Mouse (Mus musculus) v-Abl transformed pro-B cells (cell line): Measurements from ENCODE around the gene Slc17a9.

Experiments used
- in situ Hi-C, 2 experiments: fragments of 400-800 bp; cut with MboI; formaldehyde crosslinking; loops; one replicate each; pipeline ENCODE4 v1.15.1; 2025; ENCODE audit not compliant: unreplicated experiment in 2 of 2

The Slc17a9 gene

DNA sequence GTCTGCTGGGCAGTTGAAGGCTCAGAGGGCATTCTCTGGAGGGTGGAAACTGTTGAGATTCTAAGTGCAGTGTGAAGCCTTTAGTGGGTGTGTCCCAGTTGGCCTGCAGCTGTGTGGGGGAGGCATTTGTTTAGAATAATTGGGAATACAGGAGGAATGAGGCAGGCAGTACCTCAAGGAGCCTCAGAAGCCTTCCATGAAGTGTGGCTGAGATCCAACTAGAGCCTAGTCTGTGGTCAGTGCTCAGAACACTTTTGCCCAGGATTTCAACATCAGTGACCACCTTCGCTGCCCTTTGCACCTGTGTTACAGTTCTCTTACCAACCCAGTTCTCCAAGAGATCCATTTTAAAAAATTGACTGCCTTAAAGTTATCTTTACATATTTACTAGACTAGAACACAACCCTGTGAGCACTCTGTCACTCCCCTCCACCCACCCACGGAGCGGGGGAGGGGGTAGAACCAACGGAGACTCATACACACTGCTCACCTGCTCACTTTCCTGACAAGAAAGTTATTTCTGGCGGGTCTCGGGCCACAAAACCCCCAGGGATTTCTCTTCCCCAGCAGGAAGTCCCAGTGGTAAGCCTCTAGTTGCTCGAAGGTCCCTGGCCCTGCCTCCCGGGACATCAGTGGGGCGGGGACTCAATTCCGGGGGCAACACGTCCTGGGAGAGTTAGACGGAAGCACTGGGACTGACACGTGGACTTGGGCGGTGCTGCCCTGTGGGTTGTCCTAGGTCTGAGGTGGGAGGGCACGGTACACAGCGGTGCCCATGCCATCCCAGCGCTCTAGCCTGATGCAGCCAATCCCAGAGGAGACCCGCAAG lies at the start of gene Slc17a9:
TSS of gene Slc17a9 (plus strand) at position 679 of the 829 bp plus-strand sequence.
- in situ Hi-C loops = loop anchor here (25.0 kb wide), 2 partner anchors 638 to 763 kb away; partner anchors contain the start of genes Abhd16b (in 1 of the 2), Arfrp1 (in 1 of the 2), Tpd52l2 (in 1 of the 2) and Zgpat (in 1 of the 2)

DNA sequence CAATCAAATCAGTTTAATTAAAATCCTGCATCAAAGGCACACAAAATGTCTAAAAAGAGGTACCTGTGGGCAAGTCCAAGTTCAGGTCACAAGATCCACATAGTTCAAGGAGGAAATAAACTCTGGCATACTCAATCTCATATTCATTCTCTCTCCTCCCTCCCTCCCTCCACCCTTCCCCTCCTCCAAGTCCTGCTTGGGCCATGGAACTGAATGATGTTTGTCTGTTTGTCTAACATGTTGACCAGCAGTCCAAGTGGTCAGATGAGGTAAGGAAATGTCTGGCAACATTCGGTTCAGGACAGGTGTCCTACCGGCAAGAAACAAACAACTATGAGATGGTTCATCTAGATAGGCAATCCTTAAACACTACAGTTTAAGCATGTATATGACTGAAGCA lies 48.4 kb upstream of the Slc17a9 start:
- in situ Hi-C loops = loop anchor here in 1 of 2 experiments (5.0 kb wide), 1 partner anchor 94 kb away; the partner anchor contains the start of gene Mrgbp

DNA sequence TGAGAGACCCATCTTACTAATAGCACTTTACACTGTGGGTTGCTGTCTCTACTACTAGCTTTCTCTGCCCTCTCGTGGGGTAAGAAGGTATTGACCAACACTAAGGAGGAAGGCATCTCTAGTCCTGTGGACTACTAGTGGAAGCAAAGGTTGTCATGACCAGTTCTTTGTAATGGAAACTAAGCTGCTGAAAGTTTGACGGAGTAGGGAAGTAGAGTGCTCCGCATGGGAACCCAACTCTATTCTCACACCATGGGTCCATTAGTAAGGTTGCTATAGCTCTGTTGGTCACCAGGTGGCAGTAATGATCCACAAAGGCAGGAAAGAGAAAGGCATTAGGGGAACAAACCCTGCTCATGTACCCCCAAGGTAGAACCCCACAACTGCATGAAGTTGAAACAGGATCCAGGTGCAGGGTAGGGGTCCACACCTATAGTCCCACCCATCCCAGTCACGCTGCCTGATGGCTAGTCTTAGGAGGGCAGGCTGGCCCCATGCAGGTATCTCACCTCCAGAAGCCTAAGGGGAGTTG lies 46.4 kb upstream of the Slc17a9 start:
- in situ Hi-C loops = loop anchor here in 1 of 2 experiments (5.0 kb wide), 1 partner anchor 96 kb away; the partner anchor contains the start of gene Mrgbp

DNA sequence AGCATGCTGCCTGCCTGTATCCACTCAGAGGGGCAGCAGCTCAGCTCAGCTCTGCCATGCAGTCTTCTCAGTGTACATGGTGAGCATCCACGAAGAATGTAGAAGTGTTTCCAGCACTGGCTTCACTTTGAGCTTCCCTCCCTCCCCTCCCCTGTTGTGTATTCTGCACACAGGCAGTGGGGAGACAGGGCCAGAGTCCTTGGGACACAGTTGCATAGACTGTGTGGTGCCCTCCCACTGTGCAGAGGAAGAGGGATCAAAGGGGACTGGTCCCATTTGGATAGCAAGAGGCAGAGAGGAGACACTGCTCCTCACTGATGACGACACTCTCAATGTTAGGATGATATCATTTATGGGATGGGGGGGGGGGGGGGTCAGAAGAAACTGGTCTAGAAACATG lies 43.8 kb upstream of the Slc17a9 start:
- in situ Hi-C loops = loop anchor here (5.0 kb wide), 1 partner anchor 61 kb away; no protein-coding TSS in a partner anchor

DNA sequence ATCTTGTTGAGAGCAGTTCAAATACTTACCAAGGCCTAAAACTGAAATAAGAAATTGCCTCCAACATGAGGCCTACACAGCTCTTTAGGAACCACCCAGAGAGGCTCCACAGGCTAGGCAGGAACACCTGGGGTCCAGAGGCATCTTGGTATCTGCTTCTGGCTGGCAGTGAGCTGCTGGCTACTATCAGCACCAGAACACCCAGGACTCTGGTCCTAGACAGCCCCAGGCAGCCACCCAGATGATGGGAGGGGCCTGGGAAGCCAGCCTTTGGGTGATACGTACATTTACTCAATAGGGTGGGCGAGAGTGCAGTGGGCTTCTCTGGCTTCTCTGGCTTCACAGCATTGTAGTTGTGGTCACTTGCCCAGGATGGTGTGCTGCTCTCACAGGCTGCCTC lies 41.5 kb upstream of the Slc17a9 start:
- in situ Hi-C loops = loop anchor here (5.0 kb wide), 1 partner anchor 59 kb away; no protein-coding TSS in a partner anchor

DNA sequence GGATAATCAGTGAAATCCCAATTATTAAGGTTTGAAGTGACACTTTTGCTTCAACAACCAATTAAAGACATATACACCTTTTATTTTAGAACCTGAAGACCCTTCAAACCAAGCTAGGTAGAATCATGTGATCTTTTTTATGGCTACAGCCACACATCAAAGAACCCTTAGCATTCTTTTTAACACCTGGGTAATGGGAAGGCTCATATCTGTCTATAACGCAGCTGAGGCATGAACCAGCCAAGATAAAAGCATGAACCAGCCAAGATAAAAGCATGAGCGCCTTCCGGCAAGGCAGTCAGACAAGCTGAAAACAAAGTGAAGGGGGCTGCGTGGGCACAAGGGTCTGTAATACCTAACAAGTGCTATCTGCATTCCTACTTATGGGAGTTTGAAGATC lies 41.0 kb upstream of the Slc17a9 start:
- in situ Hi-C loops = loop anchor here (5.0 kb wide), 1 partner anchor 58 kb away; no protein-coding TSS in a partner anchor

DNA sequence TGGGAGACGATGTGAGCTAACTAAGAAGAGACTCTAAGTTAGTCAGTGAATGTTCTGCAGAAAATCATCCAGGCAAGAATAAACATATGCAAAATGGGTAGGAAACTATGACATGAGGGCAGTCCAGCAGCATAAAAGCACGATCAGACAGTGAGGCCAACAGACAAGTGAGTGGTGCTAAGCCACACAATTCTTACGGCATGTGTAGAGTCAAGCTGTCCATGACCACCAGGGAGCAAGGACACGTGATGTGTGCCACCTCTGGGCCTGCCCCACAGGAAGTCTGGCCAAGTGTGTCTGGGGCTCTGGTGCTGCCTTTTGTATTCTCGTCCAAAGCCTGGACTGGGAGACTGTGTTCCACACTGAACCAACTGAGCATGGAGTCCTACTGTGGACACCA lies 35.2 kb upstream of the Slc17a9 start:
- in situ Hi-C loops = no loop called here

DNA sequence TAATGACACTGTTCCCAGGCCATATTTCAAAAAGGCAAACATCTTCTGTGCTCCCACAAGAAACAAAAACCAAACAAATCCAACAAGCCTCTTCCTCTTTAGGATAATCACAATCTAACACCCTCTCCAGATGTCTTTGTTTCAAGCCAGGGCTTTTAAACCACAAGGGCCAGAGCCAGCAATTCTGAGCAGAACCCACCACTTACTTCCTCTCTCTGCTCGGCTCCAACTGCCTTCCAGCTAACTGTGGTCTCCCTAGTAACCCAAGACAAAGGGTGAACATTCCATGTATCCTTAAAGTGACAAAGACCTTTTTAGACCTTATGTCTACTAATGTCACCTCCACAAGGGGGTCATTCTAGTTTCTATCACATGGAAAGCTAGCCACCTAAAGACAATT lies 32.4 kb upstream of the Slc17a9 start:
- in situ Hi-C loops = no loop called here

DNA sequence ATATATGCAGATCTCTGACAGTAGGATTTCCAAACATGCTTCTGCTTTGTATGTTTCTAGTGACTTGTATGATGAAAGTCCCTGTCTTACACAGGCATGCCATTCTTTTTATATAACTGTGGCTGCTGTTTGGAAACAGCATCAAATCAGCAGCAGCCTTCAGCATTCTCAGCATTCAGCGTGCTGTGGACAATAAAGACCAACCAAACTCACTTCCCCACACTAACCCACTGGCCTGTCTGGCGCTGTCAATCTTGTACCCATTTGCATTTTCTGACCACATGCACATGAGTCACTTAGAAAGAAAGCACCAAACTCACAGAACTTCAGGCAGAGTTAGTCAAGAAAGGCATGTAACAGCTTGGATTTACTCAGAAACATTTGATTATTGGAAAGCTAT lies 29.9 kb upstream of the Slc17a9 start:
- in situ Hi-C loops = no loop called here

DNA sequence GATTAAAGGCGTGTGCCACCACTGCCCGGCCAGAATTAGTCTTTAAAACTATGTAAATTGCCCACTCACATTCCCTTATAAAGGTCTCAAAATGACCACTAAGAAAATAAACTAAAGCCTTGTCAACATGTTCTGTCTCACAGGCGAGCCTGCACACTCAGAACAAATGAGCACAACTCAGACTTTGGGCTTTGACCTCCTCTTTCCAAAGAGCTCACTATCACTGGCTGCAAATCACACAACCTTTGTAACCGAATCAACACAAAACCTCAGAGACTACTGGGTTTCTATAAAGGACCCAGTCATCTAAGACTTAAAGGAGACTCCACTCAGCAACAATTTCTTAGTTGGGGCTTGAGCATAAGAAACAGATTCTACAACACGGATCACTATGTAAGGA lies 24.6 kb upstream of the Slc17a9 start:
- in situ Hi-C loops = loop anchor here (25.0 kb wide), 2 partner anchors 662 to 787 kb away; partner anchors contain the start of genes Abhd16b (in 1 of the 2), Arfrp1 (in 1 of the 2), Tpd52l2 (in 1 of the 2) and Zgpat (in 1 of the 2)

DNA sequence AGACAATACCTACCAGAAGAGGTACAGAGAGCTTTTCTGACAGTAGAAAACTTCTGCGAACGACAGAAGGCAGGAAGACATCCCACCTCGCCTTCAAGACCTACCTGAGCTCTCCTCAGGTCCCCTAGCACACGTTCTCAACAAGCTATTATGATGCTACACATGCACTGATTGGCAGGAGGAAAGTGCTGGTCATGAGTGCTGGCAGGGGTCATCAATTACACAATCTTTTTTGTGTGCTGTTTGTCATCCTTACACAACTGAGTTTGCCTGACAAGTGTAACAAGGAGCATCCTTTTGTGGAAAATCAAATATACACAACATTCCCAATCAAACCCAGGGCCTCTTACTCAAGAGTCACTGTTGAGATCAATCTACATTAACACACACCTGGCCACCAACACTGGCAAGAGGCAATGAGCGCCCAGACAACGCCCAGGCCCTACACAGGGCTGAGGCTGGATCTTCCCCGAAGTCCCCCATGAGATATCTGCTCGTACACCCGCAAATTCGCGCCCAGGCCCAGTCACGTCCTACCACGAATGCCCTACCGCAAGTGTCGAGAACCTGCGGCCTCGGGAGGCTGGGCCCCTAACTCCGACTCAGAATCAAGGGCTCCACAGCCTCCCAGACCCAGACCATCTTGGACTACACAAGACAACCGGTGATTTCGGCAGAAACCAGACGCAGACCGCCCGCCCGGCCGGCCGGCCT lies 23.9 kb upstream of the Slc17a9 start:
- in situ Hi-C loops = loop anchor here (25.0 kb wide), 2 partner anchors 661 to 786 kb away; partner anchors contain the start of genes Abhd16b (in 1 of the 2), Arfrp1 (in 1 of the 2), Tpd52l2 (in 1 of the 2) and Zgpat (in 1 of the 2)

DNA sequence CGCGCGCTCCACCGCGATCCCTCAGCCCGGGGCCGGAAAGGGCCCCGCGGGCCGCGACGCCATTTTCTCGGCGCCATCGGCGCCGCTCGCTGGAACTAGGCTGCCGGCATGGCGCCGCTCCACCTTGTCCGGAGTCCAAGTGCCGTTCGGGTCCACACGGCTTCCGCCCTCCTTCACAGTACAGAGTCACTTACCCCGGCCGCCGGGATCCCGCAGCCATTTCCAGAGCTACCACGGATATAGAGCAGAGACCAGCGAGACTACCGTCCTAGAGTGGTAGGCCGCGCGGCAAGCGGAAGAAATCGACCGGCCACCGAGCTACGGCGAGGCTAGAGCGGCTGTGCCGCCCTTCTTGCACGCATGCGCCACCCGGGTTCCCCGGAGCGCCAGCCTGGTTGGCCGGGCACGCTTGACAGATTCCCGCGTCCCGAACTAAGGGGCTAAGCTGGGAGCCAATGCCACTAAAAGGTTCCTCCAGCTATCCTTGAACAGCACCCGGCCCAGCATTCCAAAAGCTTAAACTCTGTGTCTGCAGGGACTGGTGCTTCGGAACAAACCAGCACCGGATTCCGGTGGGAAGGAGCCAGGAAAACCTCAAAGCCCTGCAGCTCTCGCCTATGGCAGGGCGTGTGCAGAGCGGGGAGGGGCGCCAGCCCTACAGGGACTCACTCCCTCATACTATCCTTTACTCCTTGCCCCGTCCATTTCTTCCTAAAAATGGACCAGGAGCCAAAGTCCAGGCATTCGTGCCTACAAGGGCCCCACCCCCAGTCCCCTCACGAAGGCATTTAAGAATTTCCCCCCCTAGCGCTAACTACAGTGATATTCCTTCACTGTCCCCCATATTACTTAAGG lies 23.1 kb upstream of the Slc17a9 start:
- in situ Hi-C loops = loop anchor here (25.0 kb wide), 2 partner anchors 660 to 785 kb away; partner anchors contain the start of genes Abhd16b (in 1 of the 2), Arfrp1 (in 1 of the 2), Tpd52l2 (in 1 of the 2) and Zgpat (in 1 of the 2)

DNA sequence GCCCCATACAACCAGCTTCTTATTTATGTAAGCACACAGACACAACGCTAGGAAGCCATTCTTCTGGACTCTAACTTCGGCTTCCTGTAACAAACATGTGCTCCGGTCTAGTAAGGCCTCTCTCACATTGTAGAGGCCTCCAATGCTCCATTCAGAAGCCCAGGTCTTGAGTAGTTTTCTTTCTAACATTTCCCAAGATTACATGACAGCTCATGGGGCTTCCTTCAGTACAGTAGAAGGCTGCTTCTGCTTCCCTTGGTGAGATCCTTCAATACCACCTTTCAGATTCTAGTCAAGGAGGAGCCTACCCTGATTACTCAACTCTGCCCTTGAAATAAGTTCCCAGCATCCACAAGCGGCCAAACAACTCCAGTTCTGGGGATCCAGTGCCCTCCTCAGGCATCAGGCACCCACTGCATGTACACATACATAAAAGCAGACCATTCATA lies 22.3 kb upstream of the Slc17a9 start:
- in situ Hi-C loops = loop anchor here (25.0 kb wide), 2 partner anchors 660 to 785 kb away; partner anchors contain the start of genes Abhd16b (in 1 of the 2), Arfrp1 (in 1 of the 2), Tpd52l2 (in 1 of the 2) and Zgpat (in 1 of the 2)

DNA sequence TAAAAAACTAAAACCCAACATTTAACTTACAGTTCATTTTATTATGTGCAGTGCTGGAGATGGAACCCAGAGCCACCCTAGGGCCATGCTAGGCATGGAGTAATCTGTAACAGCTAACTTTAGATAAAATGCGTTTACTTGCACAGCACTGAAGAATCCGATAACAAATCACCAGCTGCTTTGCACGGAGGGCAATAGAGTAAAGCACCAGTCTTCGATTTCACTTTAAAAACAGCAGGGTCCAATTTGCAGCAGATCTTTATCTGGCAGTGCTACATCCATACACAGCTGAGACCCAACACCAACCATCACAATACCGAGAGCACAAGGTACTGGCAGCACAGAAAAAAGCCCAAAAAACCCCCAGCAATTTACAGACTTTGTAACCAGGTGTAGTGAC lies 21.9 kb upstream of the Slc17a9 start:
- in situ Hi-C loops = loop anchor here (25.0 kb wide), 2 partner anchors 659 to 784 kb away; partner anchors contain the start of genes Abhd16b (in 1 of the 2), Arfrp1 (in 1 of the 2), Tpd52l2 (in 1 of the 2) and Zgpat (in 1 of the 2)

DNA sequence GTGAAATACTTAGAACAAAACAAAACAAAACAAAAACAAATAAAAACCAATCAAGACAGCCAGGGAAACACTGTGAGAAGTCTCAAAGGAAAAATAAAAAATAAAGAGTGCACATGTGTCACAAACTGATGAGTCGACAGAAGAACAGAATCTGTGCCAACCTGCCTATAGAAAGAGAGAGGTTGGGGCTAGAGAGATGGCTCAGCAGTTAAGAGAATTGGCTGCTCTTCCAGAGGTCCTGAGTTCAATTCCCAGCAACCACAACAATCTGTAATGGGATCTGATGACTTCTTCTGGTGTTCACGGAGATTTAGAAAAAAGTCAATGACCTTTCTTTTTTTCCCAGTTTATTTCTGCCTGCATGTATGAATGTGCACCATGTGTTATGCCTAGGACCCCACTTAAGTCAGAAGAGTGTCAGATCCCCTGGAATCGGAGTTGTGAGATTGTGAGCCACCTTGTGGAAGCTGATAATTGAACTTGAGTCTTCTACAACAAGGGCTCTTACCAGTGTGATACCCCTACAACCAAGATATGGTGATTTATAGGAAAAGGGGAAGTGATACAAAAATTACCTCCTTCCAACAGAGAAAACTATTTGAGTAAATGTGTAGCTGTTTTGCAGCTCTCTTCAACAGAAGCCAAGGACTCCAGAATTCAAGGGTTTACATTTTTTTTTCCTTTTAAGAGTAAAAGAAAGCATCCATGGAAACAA lies 21.3 kb upstream of the Slc17a9 start:
- in situ Hi-C loops = loop anchor here (25.0 kb wide), 2 partner anchors 658 to 783 kb away; partner anchors contain the start of genes Abhd16b (in 1 of the 2), Arfrp1 (in 1 of the 2), Tpd52l2 (in 1 of the 2) and Zgpat (in 1 of the 2)

DNA sequence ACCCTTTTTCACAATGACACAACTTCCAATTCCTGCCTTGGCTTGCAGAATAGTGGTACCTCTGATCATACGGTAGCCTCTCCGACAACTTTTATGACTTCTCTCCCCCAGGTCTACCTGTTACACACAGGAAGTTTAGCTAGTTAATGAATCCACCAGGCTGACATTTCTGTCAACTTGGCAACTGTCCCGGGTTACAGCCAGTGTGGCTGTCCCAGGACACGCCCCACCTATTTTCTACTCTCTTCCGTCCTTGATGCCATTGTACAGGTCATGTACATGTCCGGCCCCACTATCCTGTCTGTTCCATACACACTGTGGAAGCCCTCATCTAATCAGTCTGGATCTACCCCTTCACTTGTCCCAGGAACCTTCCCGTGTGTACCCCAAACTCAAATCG lies 20.5 kb upstream of the Slc17a9 start:
- in situ Hi-C loops = loop anchor here (25.0 kb wide), 2 partner anchors 658 to 783 kb away; partner anchors contain the start of genes Abhd16b (in 1 of the 2), Arfrp1 (in 1 of the 2), Tpd52l2 (in 1 of the 2) and Zgpat (in 1 of the 2)

DNA sequence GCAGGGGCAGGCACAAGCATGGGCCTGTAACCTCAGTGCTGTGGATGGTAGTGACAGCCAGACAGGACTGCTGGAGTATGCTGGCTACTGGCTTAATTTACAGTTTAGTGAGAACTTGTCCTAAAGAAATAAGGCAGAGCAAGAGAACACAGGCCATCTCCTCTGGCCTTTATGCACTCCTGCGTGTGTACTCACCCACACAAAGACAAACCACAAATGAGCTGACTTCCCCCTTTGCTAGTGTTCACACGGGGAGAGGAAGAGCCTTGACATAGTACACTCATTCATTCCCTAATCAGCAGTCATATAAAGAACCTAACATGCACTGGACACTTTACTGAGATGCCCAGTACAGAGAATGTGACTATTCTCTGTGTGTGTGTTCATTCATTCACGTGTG lies 20.0 kb upstream of the Slc17a9 start:
- in situ Hi-C loops = loop anchor here (25.0 kb wide), 2 partner anchors 657 to 782 kb away; partner anchors contain the start of genes Abhd16b (in 1 of the 2), Arfrp1 (in 1 of the 2), Tpd52l2 (in 1 of the 2) and Zgpat (in 1 of the 2)

DNA sequence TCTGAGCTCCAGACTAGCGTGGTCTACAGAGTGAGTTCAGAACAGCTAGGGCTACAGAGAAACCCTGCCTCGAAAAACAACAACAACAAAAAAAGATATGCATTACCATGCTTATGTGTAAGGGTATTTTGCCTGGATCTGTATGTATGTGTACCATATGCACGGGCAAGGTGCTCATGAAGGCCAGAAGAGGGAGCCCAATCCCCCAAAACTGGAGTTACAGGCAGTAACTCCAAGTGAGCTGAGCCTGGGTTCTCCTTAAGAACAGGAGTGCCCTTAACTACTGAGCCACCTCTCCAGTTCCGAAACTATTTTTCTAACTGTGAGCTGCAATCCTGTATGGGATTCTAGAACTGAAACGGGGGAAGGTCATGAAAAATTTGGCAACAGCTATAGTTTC lies 19.1 kb upstream of the Slc17a9 start:
- in situ Hi-C loops = loop anchor here (25.0 kb wide), 2 partner anchors 656 to 781 kb away; partner anchors contain the start of genes Abhd16b (in 1 of the 2), Arfrp1 (in 1 of the 2), Tpd52l2 (in 1 of the 2) and Zgpat (in 1 of the 2)
